Mouse (Mus musculus): ENCODE measurements around the gene Pde10a.

GRCm38 (mm10) chr17:8636691-8637090 lies 111.5 kb downstream of the Pde10a start:
- TF ChIP-seq CTCF (conservative IDR thresholded peaks at IDR 0.05; ENCODE audit: insufficient read depth, insufficient read length, low read depth, low read length) (no peak), POLR2A (IDR thresholded peaks at IDR 0.05; ENCODE audit: low read depth, low read length) (no peak)
